Mouse (Mus musculus) stomach, adult 2 months (tissue): ENCODE results near the gene Cep170. TPM values are rescaled to one million over a fixed set of nuclear protein-coding genes. Genes with fewer than 3 reads are reported as not detected.

Experiments
- polyA plus RNA-seq: library from polyadenylated mRNA; depleted of rRNA; stranded (reverse); fragments of >200 nt; gene quantifications from 2 replicates; pipeline ENCODE4 v1.2.3, GENCODE M21; 2012; rRNA removed

Gene Cep170
- 0.26 and 0.30 TPM in 2 replicates for polyA plus RNA-seq

GRCm38 (mm10) chr1:176814036-176814420 is at the start of gene Cep170:
Gene Cep170 (minus strand): TSS chr1:176814067.

GRCm38 (mm10) chr1:176814591-176815062 is 760 bp upstream of the Cep170 start, which contains the start of gene Sdccag8:
Gene Sdccag8 (plus strand): TSS chr1:176814660.

Other genes starting within 250 kb of the Cep170 start
- gene Sdccag8, start 593 bp upstream of the Cep170 start, polyA plus RNA-seq = 0.73 and 1.1 TPM in 2 replicates